ENCODE assay signal across 11 mouse cellular contexts in the genomic region with DNA sequence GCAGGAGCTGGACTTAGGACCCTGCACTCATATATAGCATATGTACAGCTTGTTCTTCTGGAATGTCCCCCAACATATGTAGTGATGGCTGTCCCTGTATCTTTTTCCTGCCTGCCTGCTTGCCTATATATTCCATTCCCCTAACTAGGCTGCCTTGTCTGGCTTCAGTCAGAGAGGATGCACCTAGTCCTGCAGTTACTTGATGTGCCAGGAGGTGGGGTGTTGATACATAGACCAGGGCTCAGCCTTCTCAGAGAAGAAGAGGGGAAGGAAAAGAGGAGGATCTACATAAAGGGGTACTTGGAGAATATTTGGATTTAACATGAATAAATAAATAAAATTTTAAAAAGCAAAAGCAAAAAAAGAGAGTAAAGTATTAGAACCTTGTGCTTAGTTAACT.
DNase-seq lines count a peak whose midpoint lies in the region; TF ChIP-seq lines count a peak whose summit lies in the region.
"Had no signal": no experiment of that assay in that cellular context is flagged by ENCODE, and none has a peak within 500 bp of the region (broad histone marks: within the 10 kb centered on the region; RNA-seq: fewer than 3 reads in every experiment).

No protein-coding gene starts in this region.

- TF ChIP-seq CTCF in heart, adult 2 months (IDR thresholded peaks at IDR 0.05): peak; percentile 12; the same call in 1 of the 2 replicates
- TF ChIP-seq CTCF in left cerebral cortex, adult 2 months (IDR thresholded peaks at IDR 0.05): peak; percentile 18

- H3K79me2 ChIP-seq in heart, adult 2 months (replicated peaks; ENCODE audit: control insufficient read depth, insufficient read depth, low read length): no peaks in the 10 kb centered on the region

- DNase-seq in heart, adult 2 months: no peak
- no peak for DNase-seq in heart, embryonic 10.5 days (ENCODE audit: low spot score)
- no peak for DNase-seq in left cerebral cortex, adult 2 months (ENCODE audit: extremely low spot score in 1 of 2, low spot score in 2 of 2)
- DNase-seq in left cerebral cortex, postnatal 25 days (ENCODE audit: low spot score in 2 of 2): no peak
- peak; percentile 8 for DNase-seq in ES-CJ7 (ENCODE audit: low read depth, low spot score)
- DNase-seq in cerebellum, postnatal 10 days: peak; percentile 19 to 25
- DNase-seq in forebrain, embryonic 10.5 days (ENCODE audit: extremely low spot score, low spot score): no peak
- DNase-seq: liver; thymus, postnatal 36 days had no signal

- H3K9me3 ChIP-seq in heart, embryonic 10.5 days: no peaks in the 10 kb centered on the region
- no peaks in the 10 kb centered on the region for H3K9me3 ChIP-seq in forebrain, embryonic 10.5 days
- H3K9me3 ChIP-seq: embryonic facial prominence, embryonic 12.5 days; kidney, embryonic 15.5 days had no signal

- no peaks in the 10 kb centered on the region for H3K27me3 ChIP-seq in heart, adult 2 months (ENCODE audit: control insufficient read depth, insufficient read depth, low read length)
- no peaks in the 10 kb centered on the region for H3K27me3 ChIP-seq in heart, embryonic 10.5 days (ENCODE audit: insufficient read depth, poor library complexity, severe bottlenecking)
- no peaks in the 10 kb centered on the region for H3K27me3 ChIP-seq in forebrain, embryonic 10.5 days (ENCODE audit: poor library complexity, severe bottlenecking)
- H3K27me3 ChIP-seq: embryonic facial prominence, embryonic 12.5 days; kidney, embryonic 15.5 days had no signal

- no peaks in the 10 kb centered on the region for H3K36me3 ChIP-seq in heart, adult 2 months (ENCODE audit: control insufficient read depth, insufficient read depth, low read length)
- no peaks in the 10 kb centered on the region for H3K36me3 ChIP-seq in heart, embryonic 10.5 days
- no peaks in the 10 kb centered on the region for H3K36me3 ChIP-seq in forebrain, embryonic 10.5 days (replicated peaks)
- H3K36me3 ChIP-seq: embryonic facial prominence, embryonic 12.5 days; kidney, embryonic 15.5 days had no signal

- intact Hi-C loops in heart, adult 2 months (cut with DNase I): no loop called here
- intact Hi-C loops in left cerebral cortex, adult 2 months (cut with DNase I): no loop called here
- intact Hi-C loops in left cerebral cortex, postnatal 25 days (cut with DNase I): no loop called here

- H3K9ac ChIP-seq in heart, adult 2 months (ENCODE audit: low read depth, low read length): no peak overlapping the region
- H3K9ac ChIP-seq: embryonic facial prominence, embryonic 12.5 days; kidney, embryonic 15.5 days had no signal

- no peaks in the 10 kb centered on the region for H3K4me1 ChIP-seq in heart, adult 2 months (ENCODE audit: control insufficient read depth, insufficient read depth, low read length)
- no peaks in the 10 kb centered on the region for H3K4me1 ChIP-seq in heart, embryonic 10.5 days
- H3K4me1 ChIP-seq in forebrain, embryonic 10.5 days: no peaks in the 10 kb centered on the region
- H3K4me1 ChIP-seq: embryonic facial prominence, embryonic 12.5 days; kidney, embryonic 15.5 days had no signal

- no peak for TF ChIP-seq EP300 in heart, adult 2 months (IDR thresholded peaks at IDR 0.05; ENCODE audit: insufficient read depth, low read depth, low read length)

- no peak overlapping the region for H3K4me3 ChIP-seq in heart, adult 2 months
- H3K4me3 ChIP-seq in heart, embryonic 10.5 days: no peak overlapping the region
- H3K4me3 ChIP-seq in left cerebral cortex, adult 2 months: no peak overlapping the region
- no peak overlapping the region for H3K4me3 ChIP-seq in forebrain, embryonic 10.5 days
- H3K4me3 ChIP-seq: embryonic facial prominence, embryonic 12.5 days; kidney, embryonic 15.5 days had no signal

- no peak for TF ChIP-seq POLR2A in heart, adult 2 months (IDR thresholded peaks at IDR 0.05; ENCODE audit: insufficient read depth, low read depth, low read length)

- no peak overlapping the region for H3K27ac ChIP-seq in heart, adult 2 months
- no peak overlapping the region for H3K27ac ChIP-seq in heart, embryonic 10.5 days
- H3K27ac ChIP-seq in left cerebral cortex, adult 2 months: no peak overlapping the region
- H3K27ac ChIP-seq in forebrain, embryonic 10.5 days: no peak overlapping the region
- H3K27ac ChIP-seq: embryonic facial prominence, embryonic 12.5 days; kidney, embryonic 15.5 days had no signal

Comparison
In these comparisons a context has a peak if more than half of its experiments do, and no peak if none do; other contexts are left out.
1. DNase-seq: peak in ES-CJ7 (single experiment) and cerebellum, postnatal 10 days (2 of 2); none in heart, adult 2 months (0 of 2), heart, embryonic 10.5 days (single experiment), left cerebral cortex, adult 2 months (0 of 2), left cerebral cortex, postnatal 25 days (0 of 2) and forebrain, embryonic 10.5 days (single experiment).